Mouse (Mus musculus): ENCODE data around the gene Fam198b. TPM values are rescaled to one million over a fixed set of nuclear protein-coding genes. Genes with fewer than 3 reads are reported as not detected.

Gene Fam198b
- total and polyA plus RNA-seq, 2 experiments, result 0.17 to 0.37 TPM

DNA sequence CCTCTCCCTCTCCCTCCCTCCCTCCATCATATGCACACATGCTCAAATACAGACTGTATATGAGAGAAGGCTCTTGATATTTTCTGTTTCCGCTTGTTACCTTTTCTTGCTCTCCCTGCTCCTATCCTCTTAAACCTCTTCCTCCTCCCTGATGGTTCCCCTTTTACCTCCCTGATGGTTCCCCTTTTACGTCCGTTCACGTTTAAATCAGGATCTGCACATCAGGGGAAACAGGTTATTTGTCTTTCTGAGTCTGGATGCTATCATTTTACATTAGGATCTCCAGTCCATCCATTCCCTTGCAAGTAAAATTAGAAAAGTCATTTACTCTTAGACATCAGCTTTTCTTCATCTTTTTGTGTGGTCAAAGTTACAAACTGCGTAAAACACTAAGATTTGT, 37.7 kb upstream of the Fam198b start:
- peaks cover 15% of the 10 kb centered on the region for H3K4me1 ChIP-seq (ENCODE audit: control insufficient read depth, insufficient read depth, low read length)
- WGBS, result 87% methylated on average over 5 of the region's 5 CpGs
- no peak overlapping the region for H3K4me3 ChIP-seq (ENCODE audit: insufficient read depth, low read depth, low read length)
- no peak overlapping the region for H3K27ac ChIP-seq (replicated peaks; ENCODE audit: insufficient read depth, low read depth, low read length)
- H3K36me3 ChIP-seq (ENCODE audit: control insufficient read depth, insufficient read depth, low read length), result no peaks in the 10 kb centered on the region
- no peak for TF ChIP-seq POLR2A (IDR thresholded peaks at IDR 0.05; ENCODE audit: extremely low read depth, insufficient read depth, low read length)
- TF ChIP-seq CTCF (IDR thresholded peaks at IDR 0.05; ENCODE audit: low read depth, low read length), result no peak
- no peaks in the 10 kb centered on the region for H3K27me3 ChIP-seq (ENCODE audit: control insufficient read depth, insufficient read depth, low read length)
- H3K79me2 ChIP-seq (ENCODE audit: control insufficient read depth, insufficient read depth, low read length), result no peaks in the 10 kb centered on the region
- DNase-seq (ENCODE audit: extremely low read depth, low read depth, low spot score), result no peak
- no peak overlapping the region for H3K9ac ChIP-seq (ENCODE audit: low read depth, low read length)

- Histone ChIP-seq H3K4me3 (ENCODE audit: insufficient read depth, low read depth, low read length) (no peak overlapping the region), H3K27ac (replicated peaks; ENCODE audit: insufficient read depth, low read depth, low read length) (peak overlapping the region; percentile 57; the same call in 1 of the 2 replicates), H3K27me3 (ENCODE audit: control insufficient read depth, insufficient read depth, low read length) (no peaks in the 10 kb centered on the region), H3K79me2 (ENCODE audit: control insufficient read depth, insufficient read depth, low read length) (no peaks in the 10 kb centered on the region), H3K4me1 (ENCODE audit: control insufficient read depth, insufficient read depth, low read length) (peaks cover 11% of the 10 kb centered on the region), H3K9ac (ENCODE audit: low read depth, low read length) (peak overlapping the region; percentile 59; the same call in 1 of the 2 replicates), H3K36me3 (ENCODE audit: control insufficient read depth, insufficient read depth, low read length) (no peaks in the 10 kb centered on the region)
- DNase-seq (ENCODE audit: extremely low read depth, low read depth, low spot score), result peak; percentile 39
- TF ChIP-seq POLR2A (IDR thresholded peaks at IDR 0.05; ENCODE audit: extremely low read depth, insufficient read depth, low read length) (no peak), CTCF (IDR thresholded peaks at IDR 0.05; ENCODE audit: low read depth, low read length) (no peak)
- WGBS, result 19% methylated on average over 4 of the region's 4 CpGs
Measured at GRCm38 (mm10) chr3:79848841-79849240, 35.5 kb upstream of the Fam198b start.

DNA sequence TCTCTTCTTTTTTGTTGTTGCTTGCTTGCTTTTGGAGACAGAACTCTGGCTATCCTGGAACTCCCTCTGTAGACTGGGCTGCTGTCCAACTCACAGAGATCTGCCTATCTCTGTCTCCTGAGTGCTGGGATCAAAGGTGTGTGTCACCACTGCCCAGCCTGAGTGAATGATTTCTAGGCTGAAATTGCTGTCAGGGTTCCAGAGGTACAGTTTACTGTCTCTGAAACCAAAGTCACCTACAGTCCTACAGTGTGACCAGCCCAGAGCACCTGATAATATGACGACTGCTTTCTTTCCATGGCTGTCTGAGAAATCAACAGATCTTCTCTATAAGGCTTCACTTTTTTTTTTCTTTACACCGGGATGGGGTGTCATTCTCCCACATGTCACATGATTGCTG, 34.7 kb upstream of the Fam198b start:
- 18% methylated on average over 2 of the region's 2 CpGs for WGBS
- Histone ChIP-seq H3K27ac (replicated peaks; ENCODE audit: insufficient read depth, low read depth, low read length) (peak overlapping the region; percentile 93), H3K4me1 (ENCODE audit: control insufficient read depth, insufficient read depth, low read length) (peaks cover 10% of the 10 kb centered on the region), H3K4me3 (ENCODE audit: insufficient read depth, low read depth, low read length) (no peak overlapping the region), H3K36me3 (ENCODE audit: control insufficient read depth, insufficient read depth, low read length) (no peaks in the 10 kb centered on the region), H3K9ac (ENCODE audit: low read depth, low read length) (no peak overlapping the region), H3K27me3 (ENCODE audit: control insufficient read depth, insufficient read depth, low read length) (no peaks in the 10 kb centered on the region), H3K79me2 (ENCODE audit: control insufficient read depth, insufficient read depth, low read length) (no peaks in the 10 kb centered on the region)
- TF ChIP-seq POLR2A (IDR thresholded peaks at IDR 0.05; ENCODE audit: extremely low read depth, insufficient read depth, low read length) (no peak), CTCF (IDR thresholded peaks at IDR 0.05; ENCODE audit: low read depth, low read length) (no peak)
- peak; percentile 99 for DNase-seq (ENCODE audit: extremely low read depth, low read depth, low spot score)

DNA sequence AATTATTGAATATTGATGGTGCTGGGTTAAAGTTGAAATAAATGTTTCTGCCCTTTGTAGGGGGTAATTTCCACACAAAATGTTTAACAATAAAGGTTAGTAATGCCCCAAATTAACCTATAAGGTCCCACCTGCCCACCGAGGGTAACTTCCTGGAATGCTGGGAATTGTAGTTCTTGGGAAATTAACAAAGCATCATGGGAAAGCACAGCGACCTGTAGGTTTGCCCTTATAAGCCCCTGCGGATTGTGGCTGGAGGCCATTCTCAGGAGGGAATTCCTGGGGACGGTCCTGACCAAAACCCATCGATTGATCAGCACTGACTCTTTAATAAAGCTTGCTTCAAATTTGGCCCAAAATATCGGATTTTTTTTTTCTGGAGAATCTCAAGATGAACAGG, 33.7 kb upstream of the Fam198b start:
- H3K4me3 ChIP-seq (ENCODE audit: insufficient read depth, low read depth, low read length), result no peak overlapping the region
- no peak overlapping the region for H3K9ac ChIP-seq (ENCODE audit: low read depth, low read length)
- no peaks in the 10 kb centered on the region for H3K27me3 ChIP-seq (ENCODE audit: control insufficient read depth, insufficient read depth, low read length)
- TF ChIP-seq POLR2A (IDR thresholded peaks at IDR 0.05; ENCODE audit: extremely low read depth, insufficient read depth, low read length), result no peak
- TF ChIP-seq CTCF (IDR thresholded peaks at IDR 0.05; ENCODE audit: low read depth, low read length), result no peak
- H3K36me3 ChIP-seq (ENCODE audit: control insufficient read depth, insufficient read depth, low read length), result no peaks in the 10 kb centered on the region
- H3K4me1 ChIP-seq (ENCODE audit: control insufficient read depth, insufficient read depth, low read length), result peaks cover 10% of the 10 kb centered on the region
- no peak for DNase-seq (ENCODE audit: extremely low read depth, low read depth, low spot score)
- no peak overlapping the region for H3K27ac ChIP-seq (replicated peaks; ENCODE audit: insufficient read depth, low read depth, low read length)
- 41% methylated on average over 6 of the region's 6 CpGs for WGBS
- no peaks in the 10 kb centered on the region for H3K79me2 ChIP-seq (ENCODE audit: control insufficient read depth, insufficient read depth, low read length)

GRCm38 (mm10) chr3:79852108-79852507, 32.2 kb upstream of the Fam198b start:
- no peaks in the 10 kb centered on the region for H3K27me3 ChIP-seq (ENCODE audit: control insufficient read depth, insufficient read depth, low read length)
- no peak overlapping the region for H3K27ac ChIP-seq (replicated peaks; ENCODE audit: insufficient read depth, low read depth, low read length)
- H3K79me2 ChIP-seq (ENCODE audit: control insufficient read depth, insufficient read depth, low read length), result no peaks in the 10 kb centered on the region
- H3K36me3 ChIP-seq (ENCODE audit: control insufficient read depth, insufficient read depth, low read length), result no peaks in the 10 kb centered on the region
- 60% methylated on average over 3 of the region's 3 CpGs for WGBS
- no peak overlapping the region for H3K4me3 ChIP-seq (ENCODE audit: insufficient read depth, low read depth, low read length)
- TF ChIP-seq POLR2A (IDR thresholded peaks at IDR 0.05; ENCODE audit: extremely low read depth, insufficient read depth, low read length) (no peak), CTCF (IDR thresholded peaks at IDR 0.05; ENCODE audit: low read depth, low read length) (no peak)
- DNase-seq (ENCODE audit: extremely low read depth, low read depth, low spot score), result no peak
- H3K9ac ChIP-seq (ENCODE audit: low read depth, low read length), result no peak overlapping the region
- peaks cover 10% of the 10 kb centered on the region for H3K4me1 ChIP-seq (ENCODE audit: control insufficient read depth, insufficient read depth, low read length)

GRCm38 (mm10) chr3:79852654-79853166, 31.6 kb upstream of the Fam198b start, which contains the start of gene Tmem144:
Tmem144 (minus strand) TSS chr3:79852773.
- Histone ChIP-seq H3K9ac (ENCODE audit: low read depth, low read length) (no peak within 1 kb of the TSS), H3K27me3 (ENCODE audit: control insufficient read depth, insufficient read depth, low read length) (no peaks in the 10 kb centered on the region), H3K4me3 (ENCODE audit: insufficient read depth, low read depth, low read length) (no peak within 1 kb of the TSS), H3K36me3 (ENCODE audit: control insufficient read depth, insufficient read depth, low read length) (no peaks in the 10 kb centered on the region), H3K79me2 (ENCODE audit: control insufficient read depth, insufficient read depth, low read length) (no peaks in the 10 kb centered on the region), H3K4me1 (ENCODE audit: control insufficient read depth, insufficient read depth, low read length) (peaks cover 10% of the 10 kb centered on the region), H3K27ac (replicated peaks; ENCODE audit: insufficient read depth, low read depth, low read length) (no peak within 1 kb of the TSS)
- 61% methylated on average over 8 of the region's 8 CpGs for WGBS
- no peak for DNase-seq (ENCODE audit: extremely low read depth, low read depth, low spot score)
- TF ChIP-seq CTCF (IDR thresholded peaks at IDR 0.05; ENCODE audit: low read depth, low read length), result no peak
